Mouse (Mus musculus) right cerebral cortex, postnatal 14 days (tissue): ENCODE data around the gene Hbb-y.
"Not testable (repeated sequence)": the region's sequence is repeated elsewhere in the genome, so short reads cannot be mapped to it uniquely, and the experiment has no call there.

Source experiments
- DNase-seq: peaks from one replicate; pipeline ENCODE4 v3.0.0; 2022

The Hbb-y gene

DNA sequence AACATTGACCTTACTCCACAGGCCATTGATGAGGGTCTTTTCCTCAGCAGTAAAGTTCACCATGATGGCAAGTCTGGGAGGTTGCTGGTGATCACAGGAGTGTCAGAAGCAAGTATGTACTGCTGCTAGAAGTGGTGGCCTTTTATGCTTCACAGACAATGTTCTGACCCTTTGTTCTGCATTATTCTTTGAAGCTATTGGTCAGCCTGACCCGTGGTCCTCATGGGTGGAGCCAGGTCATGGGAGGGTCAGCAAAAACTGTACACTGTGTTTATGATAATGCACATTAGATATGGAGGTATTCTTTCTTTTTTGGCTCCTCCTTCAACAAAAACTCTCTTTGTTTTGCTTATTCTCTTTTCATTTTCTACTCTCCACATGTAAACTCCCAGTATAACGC is at the start of gene Hbb-y:
Hbb-y (minus strand) TSS at position 127 of the 400 bp plus-strand sequence.
- no peak for DNase-seq

DNA sequence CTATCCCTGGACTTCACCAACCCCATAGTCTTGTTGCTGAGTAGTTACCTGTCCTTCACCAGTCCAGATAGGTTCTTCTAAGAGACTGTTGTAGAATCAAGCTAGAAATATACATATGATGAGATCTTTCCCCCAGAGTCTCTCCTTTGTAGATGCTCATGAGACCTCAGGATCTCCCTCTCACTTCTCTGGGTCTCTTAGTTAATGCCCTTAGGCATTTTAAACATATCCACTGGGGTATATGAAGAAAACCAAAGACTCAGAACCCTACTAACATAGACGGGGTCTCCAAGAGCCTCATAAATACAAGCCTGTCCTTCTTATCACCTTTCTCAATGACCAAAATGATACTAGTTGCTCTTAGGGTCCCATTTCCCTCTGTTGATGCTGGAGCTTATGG is 41.4 kb upstream of the Hbb-y start, which contains the start of gene Olfr64:
Olfr64 (minus strand) TSS at position 101 of the 400 bp plus-strand sequence.
- DNase-seq = no peak

DNA sequence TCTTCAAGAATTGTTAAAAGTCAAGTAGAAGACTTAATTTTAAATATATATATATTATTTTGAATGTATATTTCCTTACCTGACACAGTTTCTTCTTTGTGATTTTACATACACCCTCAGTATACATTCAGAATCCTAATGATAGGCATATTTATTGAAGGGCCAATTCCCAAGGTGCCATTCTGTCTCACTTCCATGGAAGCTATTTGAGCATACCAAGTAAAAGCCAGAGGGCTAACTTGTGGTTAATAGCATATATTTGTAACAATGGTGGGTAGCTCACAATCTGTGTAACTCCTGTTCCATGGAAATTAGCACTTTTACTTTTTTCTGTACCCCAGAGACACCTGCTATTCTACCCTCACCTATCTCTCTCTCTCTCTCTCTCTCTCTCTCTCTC is 33.1 kb upstream of the Hbb-y start, which contains the start of gene Olfr66:
Olfr66 (minus strand) TSS at position 101 of the 400 bp plus-strand sequence.
- DNase-seq = no peak

GRCm38 (mm10) chr7:103877093-103877492 is 24.1 kb upstream of the Hbb-y start:
- DNase-seq = no peak

- no peak for DNase-seq
Observed at GRCm38 (mm10) chr7:103874451-103874850, 21.4 kb upstream of the Hbb-y start.

GRCm38 (mm10) chr7:103873064-103873463 is 20.0 kb upstream of the Hbb-y start:
- no peak for DNase-seq

DNA sequence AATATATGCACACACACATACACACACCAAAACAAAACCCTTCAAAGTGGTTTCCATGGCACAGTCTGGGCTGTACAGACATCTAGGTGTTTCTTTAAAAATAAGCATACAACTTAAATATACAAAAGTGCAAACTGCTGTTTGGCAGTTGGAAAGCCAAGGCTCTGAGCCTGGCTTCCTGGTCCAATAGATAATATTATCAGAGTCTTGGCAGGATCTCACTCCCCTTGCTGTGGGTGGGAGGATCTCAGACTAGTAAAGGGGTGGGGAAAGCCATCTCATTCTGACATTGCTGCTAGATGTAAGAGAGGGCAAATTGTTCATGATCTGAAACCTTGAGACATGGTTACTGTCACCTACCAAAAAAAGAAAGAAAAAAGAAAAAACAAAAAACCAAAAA is 17.7 kb upstream of the Hbb-y start:
- no peak for DNase-seq

- DNase-seq = no peak
Observed at GRCm38 (mm10) chr7:103865716-103866115, 12.7 kb upstream of the Hbb-y start.

- no peak for DNase-seq
Observed at GRCm38 (mm10) chr7:103861531-103861930, 8.5 kb upstream of the Hbb-y start.

GRCm38 (mm10) chr7:103860855-103861254 is 7.8 kb upstream of the Hbb-y start:
- DNase-seq = no peak

GRCm38 (mm10) chr7:103859076-103859475 is 6.1 kb upstream of the Hbb-y start:
- DNase-seq = no peak

DNA sequence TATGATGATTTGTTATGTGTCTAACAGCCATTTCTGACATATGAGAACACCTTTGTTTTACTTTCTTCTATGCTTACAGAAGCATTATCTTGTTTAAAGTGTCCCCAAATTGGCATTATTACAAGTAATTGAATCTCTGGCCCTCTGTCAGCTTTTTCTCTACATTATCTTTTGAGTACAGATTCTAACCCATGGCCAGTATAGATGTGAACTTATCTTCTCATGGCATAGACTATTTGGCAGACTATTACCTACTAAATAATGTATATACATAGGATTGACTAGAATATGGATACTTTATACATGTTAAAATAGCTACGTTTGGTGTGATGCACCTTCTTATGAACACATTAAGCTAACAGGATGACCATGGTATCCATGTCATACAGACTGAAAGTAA is 1.7 kb upstream of the Hbb-y start:
- DNase-seq = no peak

DNA sequence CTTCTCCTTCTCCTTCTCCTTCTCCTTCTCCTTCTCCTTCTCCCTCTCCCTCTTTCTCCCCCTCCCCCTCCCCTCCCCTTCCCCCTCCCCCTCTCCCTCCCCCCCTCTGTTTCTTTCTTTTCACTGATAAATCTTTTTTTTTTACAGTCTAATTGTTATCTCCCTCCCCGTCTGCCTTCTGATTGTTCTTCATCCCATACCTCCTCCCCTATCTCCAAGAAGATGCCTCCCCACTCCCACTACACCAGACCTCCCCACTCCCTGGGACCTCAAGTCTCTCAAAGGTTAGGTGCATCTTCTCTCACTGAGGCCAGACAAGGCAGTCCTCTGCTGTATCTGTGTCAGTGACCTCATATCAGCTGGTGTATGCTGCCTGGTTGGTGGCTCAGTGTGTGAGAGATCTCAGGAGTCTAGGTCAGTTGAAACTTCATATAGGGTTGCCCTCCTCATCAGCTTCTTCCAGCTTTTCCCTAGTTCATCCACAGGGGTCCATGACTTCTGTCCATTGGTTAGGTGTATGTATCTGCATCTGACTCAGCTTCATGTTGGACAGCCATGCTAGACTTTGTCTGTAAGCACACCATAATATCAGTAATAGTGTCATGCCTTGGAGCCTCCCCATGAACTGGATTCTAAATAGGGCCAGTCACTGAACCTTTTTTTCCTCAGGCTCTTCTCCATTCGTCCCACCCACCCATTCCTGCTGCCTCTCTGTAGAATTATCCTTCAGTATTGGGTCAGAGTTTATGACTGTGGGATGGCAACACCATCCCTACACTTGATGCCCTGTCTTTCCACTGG is 8.3 kb downstream of the Hbb-y start:
- no peak for DNase-seq

- no peak for DNase-seq
Observed at GRCm38 (mm10) chr7:103843034-103843433, 10.0 kb downstream of the Hbb-y start, which contains the start of gene Hbb-bh1. Gene Hbb-bh1 (minus strand): TSS chr7:103843164.

DNA sequence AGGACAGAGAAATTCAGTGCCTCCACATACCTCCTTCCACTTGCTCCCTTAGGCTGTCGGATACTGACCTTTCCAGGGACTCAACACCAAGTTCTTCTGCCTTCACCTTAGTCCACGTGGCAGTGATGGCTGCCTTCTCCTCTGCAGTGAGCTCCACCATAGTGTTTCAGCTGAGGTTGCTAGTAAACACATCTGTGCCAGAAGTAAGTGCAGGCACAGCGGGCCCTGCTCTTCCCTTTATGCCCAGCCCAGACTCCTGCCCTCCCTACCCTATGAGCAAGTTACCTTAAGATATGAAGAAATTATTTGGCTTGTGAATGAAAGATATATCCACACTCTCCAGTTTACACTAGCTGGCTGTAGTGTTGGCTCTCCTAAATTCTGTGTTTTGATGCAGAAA is 12.7 kb downstream of the Hbb-y start, which contains the start of gene Hbb-bh2:
Hbb-bh2 (minus strand) TSS at position 253 of the 400 bp plus-strand sequence.
- no peak for DNase-seq

DNA sequence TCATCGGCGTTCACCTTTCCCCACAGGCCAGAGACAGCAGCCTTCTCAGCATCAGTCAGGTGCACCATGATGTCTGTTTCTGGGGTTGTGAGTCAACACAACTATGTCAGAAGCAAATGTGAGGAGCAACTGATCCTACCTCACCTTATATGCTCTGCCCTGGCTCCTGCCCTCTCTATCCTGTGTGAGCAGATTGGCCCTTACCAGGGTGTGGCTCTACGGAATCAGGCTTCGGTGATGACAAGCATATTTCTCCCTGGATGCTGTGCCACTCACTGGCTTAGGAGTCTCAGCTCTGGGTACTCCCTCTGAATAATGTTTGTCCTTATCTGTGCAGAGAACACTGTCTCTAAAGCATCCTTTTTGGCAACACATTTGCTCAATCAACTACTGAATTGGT is 25.2 kb downstream of the Hbb-y start, which contains the start of gene Hbb-bs:
Hbb-bs (minus strand) TSS at position 289 of the 400 bp plus-strand sequence.
- DNase-seq = no peak

GRCm38 (mm10) chr7:103827139-103827538 is 25.9 kb downstream of the Hbb-y start:
- DNase-seq = not testable (repeated sequence)

- no peak for DNase-seq
Observed at GRCm38 (mm10) chr7:103826255-103826887, 26.6 kb downstream of the Hbb-y start.

- no peak for DNase-seq
Observed at GRCm38 (mm10) chr7:103825536-103826254, 27.3 kb downstream of the Hbb-y start.

- DNase-seq = no peak
Observed at GRCm38 (mm10) chr7:103824597-103824996, 28.4 kb downstream of the Hbb-y start.

DNA sequence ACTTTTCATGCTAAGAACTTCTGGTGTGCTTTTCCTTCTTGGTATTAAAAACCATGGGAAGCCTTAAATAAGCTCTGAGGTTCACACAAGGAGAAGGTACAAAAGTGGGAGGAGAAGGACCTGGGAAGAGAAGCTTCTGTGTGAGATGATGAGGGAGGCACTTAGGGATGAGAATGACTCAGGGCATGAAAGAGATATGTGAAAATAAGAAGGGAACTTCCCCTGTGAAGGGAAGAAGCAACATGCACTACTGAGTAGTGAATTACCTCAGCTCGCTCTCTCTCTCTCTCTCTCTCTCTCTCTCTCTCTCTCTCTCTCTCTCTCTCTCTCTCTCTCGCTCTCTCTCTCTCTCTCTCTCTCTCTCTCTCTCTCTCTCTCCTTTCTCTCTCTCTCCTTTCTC is 37.9 kb downstream of the Hbb-y start:
- not testable (repeated sequence) for DNase-seq

- DNase-seq = no peak
Observed at GRCm38 (mm10) chr7:103813766-103814165, 39.2 kb downstream of the Hbb-y start, which contains the start of gene Hbb-bt. Gene Hbb-bt (minus strand): TSS chr7:103813996.

DNA sequence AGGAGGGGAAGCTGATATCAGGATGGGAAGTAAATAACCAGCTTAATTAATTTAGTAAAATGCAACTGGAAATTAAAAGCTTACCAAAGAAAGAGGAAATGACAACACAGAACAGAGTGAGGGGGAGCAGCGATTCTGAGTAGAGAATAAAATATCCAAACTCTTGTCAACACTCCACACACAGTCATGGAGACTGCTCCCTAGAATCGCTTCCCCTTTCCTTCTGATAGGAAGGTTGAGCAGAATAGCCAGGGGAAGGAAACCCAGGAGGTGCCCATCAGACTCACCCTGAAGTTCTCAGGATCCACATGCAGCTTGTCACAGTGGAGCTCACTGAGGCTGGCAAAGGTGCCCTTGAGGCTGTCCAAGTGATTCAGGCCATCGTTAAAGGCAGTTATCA is 39.9 kb downstream of the Hbb-y start:
- not testable (repeated sequence) for DNase-seq
